Mouse (Mus musculus) bone marrow macrophage, adult 2 months (primary cell): ENCODE data around the gene Upf3b.

Experiments used
- CTCF ChIP-seq: IDR thresholded peaks from 2 replicates; pipeline ENCODE4 v1.5.1; 2012; ENCODE audit warnings: low read depth, mild to moderate bottlenecking, low read length, moderate library complexity
- POLR2A ChIP-seq: IDR thresholded peaks from 2 replicates; pipeline ENCODE4 v1.6.1; 2012; ENCODE audit warnings: mild to moderate bottlenecking, low read depth, low read length, borderline replicate concordance

DNA sequence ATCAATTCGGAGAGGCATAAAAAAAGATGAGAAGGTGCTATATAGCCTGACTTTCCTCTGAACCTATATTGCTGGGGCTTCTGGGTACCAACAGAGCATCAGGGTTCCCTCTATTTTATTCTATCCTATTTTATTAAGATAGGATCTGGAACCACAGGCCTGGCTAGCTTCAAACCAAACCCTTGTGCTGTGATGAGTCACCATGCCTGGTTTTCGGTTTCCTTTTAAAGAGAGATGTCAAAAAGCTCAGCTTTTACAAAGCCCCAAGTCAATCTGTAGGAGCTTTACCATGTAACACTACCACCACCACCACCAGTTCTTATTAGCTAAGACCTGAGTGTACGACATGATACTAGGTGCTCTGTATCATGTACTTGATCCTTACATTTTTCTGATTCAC lies 11.4 kb downstream of the Upf3b start:
- TF ChIP-seq POLR2A (no peak), CTCF (no peak)
